Mouse (Mus musculus) midbrain, embryonic 16.5 days (tissue): ENCODE data around the gene Bhlha15. TPM values are rescaled to one million over a fixed set of nuclear protein-coding genes. Genes with fewer than 3 reads are reported as not detected.

Source experiments
- ATAC-seq: fragments of 200-750 bp; cut with Nextera tagmentation; 2 replicates; pipeline ENCODE4 v1.8.0; 2017; ENCODE audit warnings: moderate TSS enrichment
- H3K27ac ChIP-seq: fragments of 300-500 bp; sonication (generic); 2 replicates; pipeline ENCODE4 v1.5.1; 2014; ENCODE audit warnings: mild to moderate bottlenecking, low read length, mixed read lengths
- H3K27me3 ChIP-seq: fragments of 300-500 bp; sonication (generic); 2 replicates; pipeline ENCODE4 v1.6.1; 2014; ENCODE audit warnings: low read depth, low read length, mixed read lengths; ENCODE audit not compliant: control insufficient read depth, insufficient read depth
- H3K36me3 ChIP-seq: fragments of 300-500 bp; sonication (generic); 2 replicates; pipeline ENCODE4 v1.6.1; 2014; ENCODE audit warnings: mild to moderate bottlenecking, low read length, moderate library complexity, mixed read lengths; ENCODE audit not compliant: control insufficient read depth, insufficient read depth
- H3K4me1 ChIP-seq: fragments of 300-500 bp; sonication (generic); 2 replicates; pipeline ENCODE4 v1.6.1; 2014; ENCODE audit warnings: mild to moderate bottlenecking, low read length, mixed read lengths; ENCODE audit not compliant: control insufficient read depth, insufficient read depth
- H3K4me2 ChIP-seq: fragments of 300-500 bp; sonication (generic); 2 replicates; pipeline ENCODE4 v1.6.1; 2014; ENCODE audit warnings: mild to moderate bottlenecking, low read length, mixed read lengths
- H3K4me3 ChIP-seq: fragments of 300-500 bp; sonication (generic); 2 replicates; pipeline ENCODE4 v1.5.1; 2014; ENCODE audit warnings: low read depth, mild to moderate bottlenecking, low read length, moderate library complexity, mixed read lengths
- H3K9ac ChIP-seq: fragments of 300-500 bp; sonication (generic); 2 replicates; pipeline ENCODE4 v1.6.1; 2014; ENCODE audit warnings: low read depth, low read length, mixed read lengths
- H3K9me3 ChIP-seq: fragments of 300-500 bp; sonication (generic); replicated peaks from 2 replicates; pipeline ENCODE4 v1.6.1; 2014; ENCODE audit warnings: mild to moderate bottlenecking, low read length, mixed read lengths; ENCODE audit not compliant: control insufficient read depth, poor library complexity, severe bottlenecking
- WGBS: fragments of 180-500 bp; shearing (Covaris S2); extraction: QIAGEN DNeasy Blood & Tissue Kit; methylation state at CpG from one replicate; pipeline ENCODE4 v1.1.7; 2014; 5-methylcytosine and 5-hydroxymethylcytosine counted together
- polyA plus RNA-seq: library from polyadenylated mRNA; unstranded; fragments of >200 nt; fragmentation: Nextera tagmentation; extraction: Ambion mirVana; gene quantifications from 2 replicates; pipeline ENCODE4 v1.2.1, GENCODE M21; 2015

The Bhlha15 gene
- polyA plus RNA-seq, 1 experiment from 2014 or later, result not detected

DNA sequence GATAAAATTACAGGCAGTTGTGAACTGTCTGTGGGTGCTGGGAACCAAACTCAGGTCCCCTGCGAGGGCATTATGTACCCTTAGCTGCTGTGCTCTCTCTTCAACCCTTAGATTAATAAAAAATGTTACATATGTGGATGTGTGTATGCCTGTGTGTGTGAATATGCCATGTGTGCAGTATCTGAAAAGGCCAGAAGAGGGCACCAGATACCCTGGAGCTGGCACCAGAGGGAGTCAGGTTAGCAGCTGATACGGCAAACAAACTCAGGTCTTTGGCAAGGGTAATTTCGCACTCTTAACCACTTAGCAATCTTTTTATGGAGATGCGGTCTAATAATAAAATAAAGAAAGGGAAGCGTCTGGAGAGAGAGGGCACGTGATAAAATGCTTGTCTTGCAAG lies 12.3 kb downstream of the Bhlha15 start:
- no peaks in the 10 kb centered on the region for H3K27me3 ChIP-seq
- no peak overlapping the region for H3K4me2 ChIP-seq
- H3K4me3 ChIP-seq, result no peak overlapping the region
- peaks cover 30% of the 10 kb centered on the region for H3K36me3 ChIP-seq
- WGBS, result 97% methylated on average over 6 of the region's 6 CpGs
- no peak for ATAC-seq
- H3K9ac ChIP-seq, result no peak overlapping the region
- H3K9me3 ChIP-seq, result peaks cover 4% of the 10 kb centered on the region; the same call in 1 of the 2 replicates
- H3K27ac ChIP-seq, result no peak overlapping the region
- H3K4me1 ChIP-seq, result no peaks in the 10 kb centered on the region

DNA sequence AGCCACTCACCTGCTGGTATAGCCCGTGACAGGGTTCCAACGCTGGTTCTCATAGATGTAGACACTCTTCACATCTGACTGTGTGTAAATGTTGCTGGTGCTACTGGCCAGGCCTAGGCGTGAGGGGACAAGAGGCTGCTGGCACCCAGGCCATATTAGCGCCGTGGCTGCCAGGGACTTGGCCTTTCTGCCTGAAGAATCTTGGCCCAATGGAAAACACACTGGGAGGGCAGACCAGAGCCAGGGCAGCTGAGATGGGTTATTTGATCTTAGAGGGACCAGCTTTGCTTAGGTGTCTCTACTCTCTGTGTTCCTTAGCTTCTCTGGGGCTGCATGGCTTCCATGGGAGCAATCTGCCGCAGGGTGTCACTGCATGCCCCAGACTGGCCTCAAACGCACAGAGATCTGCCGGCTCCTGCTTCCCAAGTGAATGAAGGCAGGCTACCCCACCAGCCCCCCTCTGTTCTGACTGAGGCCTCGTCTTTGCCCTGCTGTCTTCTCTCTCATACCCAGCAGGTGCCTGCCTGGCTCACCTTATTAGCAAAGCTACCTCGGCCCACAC lies 13.4 kb downstream of the Bhlha15 start:
- 94% methylated on average over 10 of the region's 10 CpGs for WGBS
- Histone ChIP-seq H3K9ac (no peak overlapping the region), H3K27me3 (no peaks in the 10 kb centered on the region), H3K4me3 (no peak overlapping the region), H3K4me2 (no peak overlapping the region), H3K4me1 (no peaks in the 10 kb centered on the region), H3K27ac (no peak overlapping the region), H3K9me3 (peaks cover 4% of the 10 kb centered on the region; the same call in 1 of the 2 replicates), H3K36me3 (peaks cover 34% of the 10 kb centered on the region)
- no peak for ATAC-seq

DNA sequence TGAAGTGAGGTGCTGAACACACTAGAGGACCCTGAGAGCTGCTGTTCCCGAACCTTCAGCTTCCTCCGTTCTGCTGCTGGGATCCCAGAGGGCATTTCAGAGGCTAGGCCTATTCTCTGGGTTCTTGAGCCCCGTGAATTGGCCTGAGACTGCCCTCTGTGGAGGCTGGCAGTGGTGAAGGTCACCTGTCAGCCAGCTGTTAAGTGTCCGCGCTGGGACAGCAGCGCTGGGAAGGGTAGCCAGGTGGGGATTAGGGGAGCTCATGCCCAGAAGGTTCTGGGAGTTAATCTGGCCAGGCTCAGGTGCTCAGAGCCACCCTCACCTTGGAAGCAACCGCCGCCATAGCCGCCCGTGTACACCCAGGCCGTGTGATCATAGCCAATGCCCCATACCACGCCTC lies 14.2 kb downstream of the Bhlha15 start:
- Histone ChIP-seq H3K27me3 (no peaks in the 10 kb centered on the region), H3K36me3 (peaks cover 35% of the 10 kb centered on the region), H3K9me3 (peaks cover 4% of the 10 kb centered on the region; the same call in 1 of the 2 replicates), H3K4me1 (no peaks in the 10 kb centered on the region), H3K4me2 (no peak overlapping the region), H3K9ac (no peak overlapping the region), H3K4me3 (no peak overlapping the region), H3K27ac (no peak overlapping the region)
- WGBS, result 92% methylated on average over 12 of the region's 12 CpGs
- no peak for ATAC-seq

DNA sequence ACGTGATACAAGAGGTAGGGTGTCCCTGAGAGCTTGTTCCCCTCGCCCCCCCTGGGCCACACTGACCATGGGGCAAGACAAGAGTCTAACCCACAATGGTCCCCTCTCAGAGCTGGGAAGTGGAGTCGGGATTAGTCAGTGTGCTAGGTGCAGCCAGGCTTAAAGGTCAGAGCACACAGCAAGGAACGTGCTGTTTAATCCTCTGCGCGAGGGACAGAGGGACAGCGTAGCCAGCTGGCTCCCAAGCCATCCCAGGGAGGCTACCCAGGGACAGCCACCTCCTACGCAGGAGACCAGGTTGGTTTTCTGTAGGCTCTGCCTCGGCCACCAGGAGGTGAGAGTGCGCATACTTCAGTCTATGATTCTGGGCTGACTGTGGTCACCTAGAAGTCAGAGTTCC lies 14.8 kb downstream of the Bhlha15 start:
- no peak overlapping the region for H3K27ac ChIP-seq
- WGBS, result 41% methylated on average over 10 of the region's 10 CpGs
- no peak for ATAC-seq
- no peaks in the 10 kb centered on the region for H3K27me3 ChIP-seq
- no peaks in the 10 kb centered on the region for H3K4me1 ChIP-seq
- no peak overlapping the region for H3K4me2 ChIP-seq
- H3K9ac ChIP-seq, result no peak overlapping the region
- peaks cover 4% of the 10 kb centered on the region; the same call in 1 of the 2 replicates for H3K9me3 ChIP-seq
- peaks cover 38% of the 10 kb centered on the region for H3K36me3 ChIP-seq
- no peak overlapping the region for H3K4me3 ChIP-seq

DNA sequence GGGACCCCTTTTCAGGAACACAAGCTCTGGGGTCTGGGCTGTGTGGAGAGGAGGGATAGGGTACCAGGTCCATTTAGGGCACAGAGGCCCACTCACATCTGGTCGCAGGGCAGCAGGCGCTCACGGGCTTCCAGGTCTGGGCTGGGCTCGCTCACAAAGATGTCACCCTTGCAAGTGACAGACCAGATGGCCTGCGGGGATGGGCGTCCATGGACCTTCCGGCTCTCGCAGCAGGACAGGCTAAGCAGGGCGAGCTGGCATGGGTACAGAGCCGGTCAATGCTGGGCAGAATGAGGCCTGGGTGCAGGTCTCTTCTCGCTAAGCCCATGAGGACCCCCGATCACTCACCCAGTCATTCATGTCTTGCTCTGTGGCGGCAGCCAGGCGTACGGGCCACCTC lies 16.0 kb downstream of the Bhlha15 start:
- WGBS, result 96% methylated on average over 15 of the region's 15 CpGs

DNA sequence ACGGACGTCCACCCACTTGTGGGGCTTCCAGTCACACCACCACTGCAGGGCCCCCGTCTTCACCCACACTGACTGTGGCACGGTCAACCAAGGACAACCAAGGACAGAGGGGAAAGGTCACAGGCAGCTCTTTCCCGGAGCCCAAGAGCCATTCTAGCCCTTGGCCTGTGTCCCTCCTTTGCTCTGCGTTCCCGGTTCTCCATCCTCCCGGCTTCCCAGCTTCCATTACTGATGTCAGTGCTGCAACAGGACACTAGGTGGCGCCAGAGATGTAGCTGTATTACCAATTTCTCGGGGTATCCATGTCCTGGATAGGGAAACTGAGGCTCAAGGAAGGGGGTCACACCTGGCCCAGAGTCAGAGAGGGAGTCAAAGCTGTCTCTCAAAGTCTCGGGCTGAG lies 17.4 kb downstream of the Bhlha15 start:
- Histone ChIP-seq H3K9me3 (peaks cover 3% of the 10 kb centered on the region; the same call in 1 of the 2 replicates), H3K27ac (no peak overlapping the region), H3K4me3 (no peak overlapping the region), H3K27me3 (no peaks in the 10 kb centered on the region), H3K9ac (no peak overlapping the region), H3K4me2 (no peak overlapping the region), H3K36me3 (peaks cover 53% of the 10 kb centered on the region), H3K4me1 (no peaks in the 10 kb centered on the region)
- no peak for ATAC-seq
- 49% methylated on average over 11 of the region's 11 CpGs for WGBS

More for the DNA sequence above, 16.0 kb downstream of the Bhlha15 start:
- no peak overlapping the region for H3K27ac ChIP-seq
- no peaks in the 10 kb centered on the region for H3K4me1 ChIP-seq
- no peak for ATAC-seq
- H3K9me3 ChIP-seq, result peaks cover 4% of the 10 kb centered on the region; the same call in 1 of the 2 replicates
- no peak overlapping the region for H3K4me2 ChIP-seq
- H3K4me3 ChIP-seq, result no peak overlapping the region
- H3K9ac ChIP-seq, result no peak overlapping the region
- peaks cover 49% of the 10 kb centered on the region for H3K36me3 ChIP-seq
- no peaks in the 10 kb centered on the region for H3K27me3 ChIP-seq

DNA sequence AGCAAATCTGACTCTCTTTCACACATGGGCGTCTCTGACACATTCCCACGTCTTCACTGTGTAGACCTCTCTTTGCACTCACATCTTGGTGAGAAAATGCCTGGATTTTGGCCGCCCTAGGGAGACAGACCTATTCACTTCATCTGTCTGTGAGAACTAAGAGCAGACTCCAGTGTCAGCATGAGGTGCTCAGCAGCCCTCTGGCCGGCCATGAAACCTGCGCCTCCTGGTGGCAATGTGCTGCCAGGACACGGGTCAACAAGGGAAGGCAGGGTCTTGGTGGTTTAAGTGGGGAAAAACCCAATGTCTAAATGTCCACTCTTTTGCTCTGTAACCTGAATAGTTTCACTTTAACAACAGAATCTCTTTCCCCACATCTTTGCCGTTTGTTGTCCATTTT lies 24.4 kb downstream of the Bhlha15 start:
- 31% methylated on average over 7 of the region's 7 CpGs for WGBS
- no peak overlapping the region for H3K4me3 ChIP-seq
- no peak overlapping the region for H3K4me2 ChIP-seq
- no peaks in the 10 kb centered on the region for H3K4me1 ChIP-seq
- H3K27me3 ChIP-seq, result no peaks in the 10 kb centered on the region
- H3K27ac ChIP-seq, result no peak overlapping the region
- no peak for ATAC-seq
- peaks cover 29% of the 10 kb centered on the region for H3K36me3 ChIP-seq
- H3K9me3 ChIP-seq, result no peaks in the 10 kb centered on the region
- H3K9ac ChIP-seq, result no peak overlapping the region

DNA sequence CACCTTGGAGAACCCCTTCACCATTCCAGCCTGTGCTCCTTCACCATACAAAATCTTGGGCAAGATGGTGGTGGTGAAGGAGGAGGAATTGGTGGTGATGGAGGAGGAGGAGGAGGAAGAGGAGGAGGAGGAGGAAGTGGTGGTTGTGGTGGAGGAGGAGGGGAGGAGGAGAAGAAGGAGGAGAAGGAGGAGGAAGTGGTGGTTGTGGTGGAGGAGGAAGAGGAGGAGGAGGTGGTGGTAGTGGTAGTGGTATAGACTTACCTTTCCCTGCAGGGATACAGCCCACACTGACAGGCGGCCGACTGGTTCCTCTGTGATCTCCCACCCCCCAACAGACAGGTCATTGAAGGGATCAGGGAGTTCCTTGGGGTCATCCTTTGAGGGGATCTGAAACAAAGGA lies 25.9 kb downstream of the Bhlha15 start:
- Histone ChIP-seq H3K4me1 (no peaks in the 10 kb centered on the region), H3K27ac (no peak overlapping the region), H3K4me2 (no peak overlapping the region), H3K4me3 (no peak overlapping the region), H3K36me3 (peaks cover 16% of the 10 kb centered on the region), H3K9me3 (no peaks in the 10 kb centered on the region), H3K9ac (no peak overlapping the region), H3K27me3 (no peaks in the 10 kb centered on the region)
- no peak for ATAC-seq
- WGBS, result 77% methylated on average over 2 of the region's 2 CpGs

DNA sequence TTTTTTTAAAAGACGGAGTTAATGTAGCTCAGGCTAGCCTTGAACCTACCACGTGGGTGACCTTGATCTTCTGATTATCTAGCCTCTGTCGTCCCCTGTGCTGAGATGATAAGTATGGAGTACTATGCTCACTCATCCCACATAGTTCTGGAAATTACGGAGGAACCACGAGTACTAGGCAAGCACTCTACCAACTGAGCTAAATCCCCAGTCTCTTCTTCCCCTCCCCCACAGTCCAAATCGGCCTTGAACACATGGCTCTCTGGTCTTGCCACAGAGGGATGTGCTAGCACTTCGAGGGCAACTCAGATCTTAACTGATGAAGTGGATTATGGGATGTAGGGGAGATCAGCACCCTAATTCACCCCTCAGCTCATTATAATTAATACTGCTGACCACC lies 28.0 kb downstream of the Bhlha15 start:
- H3K27me3 ChIP-seq, result no peaks in the 10 kb centered on the region
- peaks cover 11% of the 10 kb centered on the region for H3K4me1 ChIP-seq
- H3K27ac ChIP-seq, result no peak overlapping the region
- H3K36me3 ChIP-seq, result peaks cover 7% of the 10 kb centered on the region
- no peak overlapping the region for H3K4me3 ChIP-seq
- 89% methylated on average over 7 of the region's 7 CpGs for WGBS
- no peak overlapping the region for H3K9ac ChIP-seq
- no peak overlapping the region for H3K4me2 ChIP-seq
- ATAC-seq, result no peak
- H3K9me3 ChIP-seq, result no peaks in the 10 kb centered on the region
